Mouse (Mus musculus) cortical plate, adult 2 months (tissue): ENCODE results near the gene Ooep.

Source experiments
- CTCF ChIP-seq: fragments of 200-500 bp; IDR thresholded peaks from 2 replicates; pipeline ENCODE4 v1.5.1; 2011; ENCODE audit warnings: mild to moderate bottlenecking, control low read depth, low read length; ENCODE audit not compliant: insufficient read depth; ENCODE audit errors: extremely low read depth
- POLR2A ChIP-seq: fragments of 200-500 bp; IDR thresholded peaks from 2 replicates; pipeline ENCODE4 v1.6.1; 2011; ENCODE audit warnings: mild to moderate bottlenecking, low read length, control low read depth; ENCODE audit not compliant: insufficient read depth; ENCODE audit errors: extremely low read depth

DNA sequence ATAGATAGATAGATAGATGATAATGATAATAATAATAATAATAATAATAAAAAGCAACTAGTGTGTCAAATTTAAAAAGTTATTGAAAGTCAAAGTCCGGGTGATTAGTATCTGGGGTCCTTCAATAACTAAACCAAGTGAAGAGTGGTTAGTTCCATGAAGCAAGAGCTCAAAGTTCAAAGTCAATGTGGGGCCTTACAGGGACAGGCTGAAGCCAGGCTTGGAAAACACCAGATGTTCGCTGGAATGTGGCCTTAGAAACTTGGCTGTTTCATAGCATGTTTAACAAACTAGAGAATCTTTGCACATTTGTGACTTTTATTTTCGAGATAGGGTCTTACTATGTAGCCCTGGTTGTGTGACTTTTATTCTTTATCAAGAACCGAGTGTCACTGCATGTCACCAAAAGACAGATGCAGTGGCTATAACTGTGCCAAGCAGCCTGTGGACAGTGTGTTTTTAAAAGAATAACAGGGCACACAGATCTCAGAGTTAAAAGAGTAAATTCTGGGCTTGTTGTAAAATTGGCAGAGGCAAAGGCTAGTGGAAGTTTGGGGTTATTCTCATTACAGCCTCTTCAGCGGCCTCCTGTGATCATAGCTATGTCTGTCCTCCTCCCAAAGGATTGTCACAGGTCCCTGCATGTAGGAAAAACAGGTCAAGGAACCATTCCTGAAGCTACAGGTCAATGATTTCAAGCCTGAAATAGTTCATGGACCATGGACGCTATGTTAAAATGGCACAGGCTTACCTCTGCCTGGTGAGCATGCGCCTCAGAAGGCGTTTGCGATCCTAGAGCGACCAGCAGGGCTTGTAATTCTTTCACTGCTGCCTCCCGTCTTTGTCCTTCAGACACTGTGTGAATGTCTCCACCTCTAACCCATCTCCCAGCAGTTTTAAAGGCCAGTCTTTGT lies 23.6 kb downstream of the Ooep start:
- TF ChIP-seq POLR2A (no peak), CTCF (no peak)
